Mouse (Mus musculus): ENCODE results near the gene Rbfox1. TPM values are rescaled to one million over a fixed set of nuclear protein-coding genes. Genes with fewer than 3 reads are reported as not detected.

The Rbfox1 gene
- polyA plus RNA-seq, 1 experiment = 1.4 TPM

GRCm38 (mm10) chr16:7159827-7160217 is 1274.7 kb downstream of the Rbfox1 start:
- TF ChIP-seq POLR2A (IDR thresholded peaks at IDR 0.05; ENCODE audit: low read depth, low read length) (no peak), CTCF (IDR thresholded peaks at IDR 0.05; ENCODE audit: borderline replicate concordance, insufficient read depth, low read length) (no peak)

DNA sequence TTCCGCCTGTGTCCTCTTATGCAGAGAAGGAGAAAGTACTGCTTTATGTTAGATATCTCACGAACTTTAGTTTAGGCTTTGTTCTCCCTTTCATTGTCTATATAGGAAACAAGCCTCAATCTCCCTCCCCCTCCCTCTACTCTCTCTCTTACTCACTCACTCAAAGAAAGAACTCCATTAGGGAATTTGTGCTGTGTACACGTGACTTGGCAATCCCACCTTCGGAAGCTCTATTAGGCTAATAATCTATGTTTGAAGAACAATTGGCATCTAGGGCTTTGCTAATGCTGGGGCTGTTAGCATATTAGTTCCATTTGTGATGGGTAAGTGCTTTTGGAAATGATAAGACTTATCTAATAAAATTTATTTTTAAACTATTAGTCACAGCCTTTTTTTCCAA is 1277.0 kb downstream of the Rbfox1 start:
- H3K4me1 ChIP-seq (ENCODE audit: control insufficient read depth, insufficient read depth, low read length) = no peaks in the 10 kb centered on the region
- H3K4me3 ChIP-seq (ENCODE audit: insufficient read depth, low read length) = no peak overlapping the region
- no peak overlapping the region for H3K27ac ChIP-seq (ENCODE audit: insufficient read depth, low read length)
- no peak for TF ChIP-seq CTCF (IDR thresholded peaks at IDR 0.05; ENCODE audit: borderline replicate concordance, insufficient read depth, low read length)
- TF ChIP-seq POLR2A (IDR thresholded peaks at IDR 0.05; ENCODE audit: low read depth, low read length) = no peak

More at GRCm38 (mm10) chr16:7159827-7160217, 1274.7 kb downstream of the Rbfox1 start:
- Histone ChIP-seq H3K4me1 (ENCODE audit: control insufficient read depth, insufficient read depth, low read length) (no peaks in the 10 kb centered on the region), H3K27ac (ENCODE audit: insufficient read depth, low read length) (no peak overlapping the region), H3K4me3 (ENCODE audit: insufficient read depth, low read length) (no peak overlapping the region)

- H3K4me3 ChIP-seq (ENCODE audit: insufficient read depth, low read length) = no peak overlapping the region
- no peak overlapping the region for H3K27ac ChIP-seq (ENCODE audit: insufficient read depth, low read length)
- no peaks in the 10 kb centered on the region for H3K4me1 ChIP-seq (ENCODE audit: control insufficient read depth, insufficient read depth, low read length)
- no peak for TF ChIP-seq POLR2A (IDR thresholded peaks at IDR 0.05; ENCODE audit: low read depth, low read length)
- TF ChIP-seq CTCF (IDR thresholded peaks at IDR 0.05; ENCODE audit: borderline replicate concordance, insufficient read depth, low read length) = no peak
Measured at GRCm38 (mm10) chr16:7163688-7164087, 1278.5 kb downstream of the Rbfox1 start.

- Histone ChIP-seq H3K4me1 (ENCODE audit: control insufficient read depth, insufficient read depth, low read length) (no peaks in the 10 kb centered on the region), H3K4me3 (ENCODE audit: insufficient read depth, low read length) (no peak overlapping the region), H3K27ac (ENCODE audit: insufficient read depth, low read length) (no peak overlapping the region)
- TF ChIP-seq POLR2A (IDR thresholded peaks at IDR 0.05; ENCODE audit: low read depth, low read length) (no peak), CTCF (IDR thresholded peaks at IDR 0.05; ENCODE audit: borderline replicate concordance, insufficient read depth, low read length) (no peak)
Measured at GRCm38 (mm10) chr16:7164153-7164737, 1279.1 kb downstream of the Rbfox1 start.

- no peak overlapping the region for H3K4me3 ChIP-seq (ENCODE audit: insufficient read depth, low read length)
- TF ChIP-seq POLR2A (IDR thresholded peaks at IDR 0.05; ENCODE audit: low read depth, low read length) (no peak), CTCF (IDR thresholded peaks at IDR 0.05; ENCODE audit: borderline replicate concordance, insufficient read depth, low read length) (no peak)
- no peaks in the 10 kb centered on the region for H3K4me1 ChIP-seq (ENCODE audit: control insufficient read depth, insufficient read depth, low read length)
- H3K27ac ChIP-seq (ENCODE audit: insufficient read depth, low read length) = no peak overlapping the region
Measured at GRCm38 (mm10) chr16:7175960-7176359, 1290.8 kb downstream of the Rbfox1 start.

DNA sequence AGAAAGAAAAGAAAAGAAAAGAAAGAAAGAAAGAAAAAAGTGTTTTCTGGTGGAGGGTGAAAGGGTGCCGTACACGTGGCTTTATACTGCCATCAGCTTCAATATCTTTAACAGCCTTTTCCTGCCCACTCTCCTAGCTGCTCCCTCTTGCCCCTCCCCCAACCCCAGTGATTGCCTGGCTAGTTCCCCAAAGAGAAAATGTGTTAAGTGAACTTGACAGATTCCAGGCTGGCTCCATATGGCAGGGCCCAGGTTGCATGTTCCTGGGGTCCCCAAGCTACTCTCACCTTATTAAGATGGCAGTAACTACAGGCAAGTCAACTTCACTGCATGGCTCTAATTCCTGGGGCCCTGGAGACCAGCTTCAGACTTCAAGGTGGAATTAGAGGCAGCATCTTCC is 1302.6 kb downstream of the Rbfox1 start:
- TF ChIP-seq POLR2A (IDR thresholded peaks at IDR 0.05; ENCODE audit: low read depth, low read length) (no peak), CTCF (IDR thresholded peaks at IDR 0.05; ENCODE audit: borderline replicate concordance, insufficient read depth, low read length) (no peak)
- no peak overlapping the region for H3K4me3 ChIP-seq (ENCODE audit: insufficient read depth, low read length)
- no peak overlapping the region for H3K27ac ChIP-seq (ENCODE audit: insufficient read depth, low read length)
- no peaks in the 10 kb centered on the region for H3K4me1 ChIP-seq (ENCODE audit: control insufficient read depth, insufficient read depth, low read length)

- Histone ChIP-seq H3K27ac (ENCODE audit: insufficient read depth, low read length) (no peak overlapping the region), H3K4me1 (ENCODE audit: control insufficient read depth, insufficient read depth, low read length) (no peaks in the 10 kb centered on the region), H3K4me3 (ENCODE audit: insufficient read depth, low read length) (no peak overlapping the region)
- no peak for TF ChIP-seq CTCF (IDR thresholded peaks at IDR 0.05; ENCODE audit: borderline replicate concordance, insufficient read depth, low read length)
- no peak for TF ChIP-seq POLR2A (IDR thresholded peaks at IDR 0.05; ENCODE audit: low read depth, low read length)
Measured at GRCm38 (mm10) chr16:7193535-7193934, 1308.4 kb downstream of the Rbfox1 start.

DNA sequence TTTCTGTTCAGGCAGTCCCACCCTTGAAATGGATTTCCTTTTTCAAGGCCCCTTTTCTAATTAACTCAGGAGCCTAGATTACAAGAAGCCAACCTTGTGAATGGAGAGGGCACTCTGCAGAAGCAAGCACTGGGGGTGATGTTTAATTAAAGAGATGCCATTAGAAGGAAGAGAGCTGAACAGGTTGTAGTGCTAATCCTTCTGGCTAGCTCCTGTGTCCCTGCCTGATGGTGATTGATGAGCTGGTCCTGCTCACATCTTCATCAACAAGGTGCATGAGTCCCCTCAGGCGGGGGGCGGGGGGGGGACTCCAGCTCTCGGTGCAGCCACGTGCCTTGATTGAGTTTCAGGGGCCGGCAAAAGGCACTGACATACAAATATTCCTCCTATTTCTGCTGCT is 1312.8 kb downstream of the Rbfox1 start:
- H3K4me1 ChIP-seq (ENCODE audit: control insufficient read depth, insufficient read depth, low read length) = no peaks in the 10 kb centered on the region
- H3K4me3 ChIP-seq (ENCODE audit: insufficient read depth, low read length) = no peak overlapping the region
- H3K27ac ChIP-seq (ENCODE audit: insufficient read depth, low read length) = no peak overlapping the region
- TF ChIP-seq CTCF (IDR thresholded peaks at IDR 0.05; ENCODE audit: borderline replicate concordance, insufficient read depth, low read length) (no peak), POLR2A (IDR thresholded peaks at IDR 0.05; ENCODE audit: low read depth, low read length) (no peak)

GRCm38 (mm10) chr16:7200239-7200638 is 1315.1 kb downstream of the Rbfox1 start:
- Histone ChIP-seq H3K4me1 (ENCODE audit: control insufficient read depth, insufficient read depth, low read length) (no peaks in the 10 kb centered on the region), H3K27ac (ENCODE audit: insufficient read depth, low read length) (no peak overlapping the region), H3K4me3 (ENCODE audit: insufficient read depth, low read length) (no peak overlapping the region)
- TF ChIP-seq POLR2A (IDR thresholded peaks at IDR 0.05; ENCODE audit: low read depth, low read length) = no peak
- TF ChIP-seq CTCF (IDR thresholded peaks at IDR 0.05; ENCODE audit: borderline replicate concordance, insufficient read depth, low read length) = no peak

DNA sequence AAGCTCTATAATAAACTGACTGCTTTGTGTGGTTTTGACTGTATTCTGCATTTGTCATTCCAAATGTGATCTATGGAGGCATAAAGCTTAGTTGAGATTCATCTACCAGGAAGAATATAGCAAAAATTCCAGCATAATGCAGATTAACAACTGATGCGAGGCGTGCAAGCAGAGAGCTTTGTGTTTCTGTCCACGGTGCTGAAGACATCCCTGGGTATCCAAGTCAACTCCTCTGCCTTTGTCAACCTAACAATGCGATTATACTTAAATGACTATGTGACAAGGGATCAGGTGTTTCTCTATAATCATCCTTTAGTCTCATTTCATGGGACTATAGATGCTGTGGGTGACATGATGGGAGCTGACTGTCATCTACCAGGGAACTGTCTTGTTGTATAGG is 1316.7 kb downstream of the Rbfox1 start:
- no peak for TF ChIP-seq CTCF (IDR thresholded peaks at IDR 0.05; ENCODE audit: borderline replicate concordance, insufficient read depth, low read length)
- TF ChIP-seq POLR2A (IDR thresholded peaks at IDR 0.05; ENCODE audit: low read depth, low read length) = no peak
- Histone ChIP-seq H3K4me1 (ENCODE audit: control insufficient read depth, insufficient read depth, low read length) (no peaks in the 10 kb centered on the region), H3K27ac (ENCODE audit: insufficient read depth, low read length) (no peak overlapping the region), H3K4me3 (ENCODE audit: insufficient read depth, low read length) (no peak overlapping the region)
